Mouse (Mus musculus) granulocyte monocyte progenitor cell, adult 5-6 weeks (primary cell): Measurements from ENCODE around the gene S100pbp. TPM values are rescaled to one million over a fixed set of nuclear protein-coding genes. Genes with fewer than 3 reads are reported as not detected.

Experiments
- ATAC-seq: replicated peaks from 2 replicates; pipeline ENCODE4 v1.8.0; 2016; ENCODE audit warnings: mild to moderate bottlenecking, moderate TSS enrichment, inconsistent platforms; ENCODE audit not compliant: poor library complexity, severe bottlenecking
- total RNA-seq, 2 experiments: library from RNA; stranded (forward) in 1 of 2; stranded (reverse) in 1 of 2; fragments of 200-712, 200-1000 nt in 1 of 2; fragments of >200 nt in 1 of 2; fragmentation: Nextera tagmentation in 1 of 2; gene quantifications; 2 replicates each; pipeline ENCODE4 v1.2.3; 2014 to 2017

Gene S100pbp
- total RNA-seq (2014; fragmentation: Nextera tagmentation) (20.8 and 30.0 TPM in 2 replicates), total RNA-seq (2017) (14.8 and 18.3 TPM in 2 replicates)

- ATAC-seq, result peak; percentile 92
Measured at GRCm38 (mm10) chr4:129189542-129190519, at the start of gene S100pbp, which contains the start of gene Yars. S100pbp (minus strand) TSS chr4:129189727. Yars (plus strand) TSS chr4:129189760.

- peak; percentile 84 for ATAC-seq
Measured at GRCm38 (mm10) chr4:129239075-129239474, 49.5 kb upstream of the S100pbp start.

GRCm38 (mm10) chr4:129238579-129239016 lies 49.1 kb upstream of the S100pbp start:
- ATAC-seq, result no peak

GRCm38 (mm10) chr4:129237843-129238441 lies 48.4 kb upstream of the S100pbp start:
- no peak for ATAC-seq

- ATAC-seq, result no peak
Measured at GRCm38 (mm10) chr4:129236236-129236813, 46.8 kb upstream of the S100pbp start.

- no peak for ATAC-seq
Measured at GRCm38 (mm10) chr4:129235147-129235546, 45.6 kb upstream of the S100pbp start.

GRCm38 (mm10) chr4:129234488-129234887 lies 45.0 kb upstream of the S100pbp start:
- peak; percentile 43 for ATAC-seq

GRCm38 (mm10) chr4:129232561-129233360 lies 43.2 kb upstream of the S100pbp start:
- no peak for ATAC-seq

- no peak for ATAC-seq
Measured at GRCm38 (mm10) chr4:129231594-129232450, 42.3 kb upstream of the S100pbp start.

- ATAC-seq, result no peak
Measured at GRCm38 (mm10) chr4:129230926-129231325, 41.4 kb upstream of the S100pbp start.

GRCm38 (mm10) chr4:129227985-129228381 lies 38.5 kb upstream of the S100pbp start:
- ATAC-seq, result no peak

- no peak for ATAC-seq
Measured at GRCm38 (mm10) chr4:129227170-129227984, 37.9 kb upstream of the S100pbp start.

GRCm38 (mm10) chr4:129226441-129226963 lies 37.0 kb upstream of the S100pbp start:
- ATAC-seq, result no peak

GRCm38 (mm10) chr4:129225315-129225714 lies 35.8 kb upstream of the S100pbp start:
- ATAC-seq, result no peak

GRCm38 (mm10) chr4:129223421-129224281 lies 34.1 kb upstream of the S100pbp start:
- no peak for ATAC-seq

GRCm38 (mm10) chr4:129222019-129222925 lies 32.7 kb upstream of the S100pbp start:
- no peak for ATAC-seq
